Mouse (Mus musculus) G1E (cell line): ENCODE results near the gene Cda.

Experiments used
- CTCF ChIP-seq: IDR thresholded peaks from 2 replicates; pipeline ENCODE4 v1.5.1; 2012; ENCODE audit warnings: low read depth, low read length, inconsistent platforms, mixed read lengths
- GATA1 ChIP-seq: IDR thresholded peaks from 2 replicates; pipeline ENCODE4 v1.6.1; 2012; ENCODE audit warnings: borderline replicate concordance, low read length, inconsistent platforms, mixed read lengths
- GATA2 ChIP-seq: IDR thresholded peaks from 2 replicates; pipeline ENCODE4 v1.6.1; 2012; ENCODE audit warnings: low read depth, low read length, inconsistent platforms, borderline replicate concordance
- POLR2AphosphoS5 ChIP-seq: IDR thresholded peaks from 2 replicates; pipeline ENCODE4 v1.6.1; 2012; ENCODE audit warnings: low read depth, low read length, inconsistent platforms; ENCODE audit not compliant: insufficient replicate concordance
- TAL1 ChIP-seq: conservative IDR thresholded peaks from 2 replicates; pipeline ENCODE4 v1.6.1; 2012; ENCODE audit warnings: low read depth, low read length, inconsistent platforms, mixed read lengths

GRCm38 (mm10) chr4:138303742-138304141 lies 64.0 kb downstream of the Cda start:
- no peak for TF ChIP-seq CTCF
- no peak for TF ChIP-seq GATA1
- TF ChIP-seq POLR2AphosphoS5: no peak
- TF ChIP-seq TAL1: no peak
- TF ChIP-seq GATA2: no peak
